Mouse (Mus musculus) midbrain, postnatal 0 days (tissue): Measurements from ENCODE around the gene Olfr44. TPM values are rescaled to one million over a fixed set of nuclear protein-coding genes. Genes with fewer than 3 reads are reported as not detected.

Experiments used
- ATAC-seq: fragments of 200-750 bp; cut with Nextera tagmentation; 2 replicates; pipeline ENCODE4 v1.8.0; 2017; ENCODE audit warnings: moderate number of reproducible peaks, mild to moderate bottlenecking, moderate TSS enrichment, moderate library complexity; ENCODE audit not compliant: low FRiP score
- DNase-seq: peaks from one replicate; pipeline ENCODE4 v3.0.0-alpha.2; 2015; ENCODE audit warnings: low spot score
- H3K27ac ChIP-seq: fragments of 300-500 bp; sonication (generic); 2 replicates; pipeline ENCODE4 v1.5.1; 2014; ENCODE audit warnings: low read depth, mild to moderate bottlenecking, low read length, mixed read lengths
- H3K27me3 ChIP-seq: fragments of 300-500 bp; sonication (generic); 2 replicates; pipeline ENCODE4 v1.6.1; 2014; ENCODE audit warnings: low read length, control low read depth, mixed read lengths; ENCODE audit not compliant: insufficient read depth
- H3K36me3 ChIP-seq: fragments of 300-500 bp; sonication (generic); 2 replicates; pipeline ENCODE4 v1.6.1; 2014; ENCODE audit warnings: low read length, control low read depth, mixed read lengths; ENCODE audit not compliant: insufficient read depth
- H3K4me1 ChIP-seq: fragments of 300-500 bp; sonication (generic); 2 replicates; pipeline ENCODE4 v1.6.1; 2014; ENCODE audit warnings: mild to moderate bottlenecking, control low read depth, antibody characterized with exemption, low read length, mixed read lengths; ENCODE audit not compliant: insufficient read depth
- H3K4me2 ChIP-seq: fragments of 300-500 bp; sonication (generic); 2 replicates; pipeline ENCODE4 v1.6.1; 2014; ENCODE audit warnings: low read depth, mild to moderate bottlenecking, low read length, mixed read lengths; ENCODE audit not compliant: poor library complexity, severe bottlenecking
- H3K4me3 ChIP-seq: fragments of 300-500 bp; sonication (generic); 2 replicates; pipeline ENCODE4 v1.5.1; 2014; ENCODE audit warnings: low read depth, mild to moderate bottlenecking, low read length, moderate library complexity
- H3K9ac ChIP-seq: fragments of 300-500 bp; sonication (generic); replicated peaks from 2 replicates; pipeline ENCODE4 v1.6.1; 2014; ENCODE audit warnings: mild to moderate bottlenecking, low read length, moderate library complexity, mixed read lengths; ENCODE audit not compliant: poor library complexity, severe bottlenecking
- H3K9me3 ChIP-seq: fragments of 300-500 bp; sonication (generic); 2 replicates; pipeline ENCODE4 v1.6.1; 2016; ENCODE audit warnings: low read length, control low read depth
- CTCF ChIP-seq: IDR thresholded peaks from 2 replicates; pipeline ENCODE4 v1.5.1; 2016; ENCODE audit warnings: antibody characterized with exemption, mild to moderate bottlenecking
- WGBS: fragments of 180-500 bp; shearing (Covaris S2); extraction: QIAGEN DNeasy Blood & Tissue Kit; methylation state at CpG from one replicate; pipeline ENCODE4 v1.1.7; 2014; 5-methylcytosine and 5-hydroxymethylcytosine counted together
- polyA plus RNA-seq: library from polyadenylated mRNA; unstranded; fragments of >200 nt; fragmentation: Nextera tagmentation; extraction: Ambion mirVana; gene quantifications from 2 replicates; pipeline ENCODE4 v1.2.1, GENCODE M21; 2015
- total RNA-seq: library from RNA; depleted of rRNA; stranded (reverse); fragments of >200 nt; gene quantifications from 2 replicates; pipeline ENCODE4 v1.2.3, GENCODE M21; 2014; rRNA removed

The Olfr44 gene
- total and polyA plus RNA-seq, 2 experiments from 2014 or later: not detected

DNA sequence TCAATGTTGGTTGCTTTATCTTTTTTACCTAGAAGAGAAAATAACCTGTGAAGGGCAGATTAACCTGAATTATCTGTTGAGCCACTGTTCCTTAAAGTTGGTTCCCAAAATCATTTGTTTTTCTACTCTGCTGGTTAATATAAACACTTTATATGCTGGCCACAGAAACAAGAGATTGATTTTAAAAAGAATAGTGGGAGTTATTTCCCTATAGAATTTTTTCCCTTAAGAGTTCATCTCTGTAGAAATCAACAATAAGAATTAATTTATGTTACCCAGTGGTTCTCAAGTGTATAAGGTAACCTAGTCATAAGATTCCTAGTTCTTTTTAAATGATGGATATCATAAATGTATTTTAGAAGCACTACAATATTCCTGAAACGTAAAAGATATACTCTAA lies 22.0 kb downstream of the Olfr44 start, which contains the start of gene Olfr955:
Olfr955 (minus strand) TSS at position 101 of the 400 bp plus-strand sequence.
- H3K36me3 ChIP-seq: no peaks in the 10 kb centered on the region
- TF ChIP-seq CTCF: no peak
- H3K9me3 ChIP-seq: no peaks in the 10 kb centered on the region
- ATAC-seq (no peak), DNase-seq (no peak)
- H3K27me3 ChIP-seq: no peaks in the 10 kb centered on the region
- no peak within 1 kb of the TSS for H3K27ac ChIP-seq
- H3K9ac ChIP-seq: no peak within 1 kb of the TSS
- H3K4me2 ChIP-seq: no peak within 1 kb of the TSS
- H3K4me3 ChIP-seq: no peak within 1 kb of the TSS
- H3K4me1 ChIP-seq: no peaks in the 10 kb centered on the region
- 55% methylated on average over 1 of the region's 1 CpGs for WGBS

- no peak within 1 kb of the TSS for H3K9ac ChIP-seq
- ATAC-seq (no peak), DNase-seq (no peak)
- no peak within 1 kb of the TSS for H3K4me3 ChIP-seq
- no peaks in the 10 kb centered on the region for H3K27me3 ChIP-seq
- no peaks in the 10 kb centered on the region for H3K36me3 ChIP-seq
- no peak within 1 kb of the TSS for H3K27ac ChIP-seq
- no peak within 1 kb of the TSS for H3K4me2 ChIP-seq
- WGBS: 88% methylated on average over 6 of the region's 6 CpGs
- TF ChIP-seq CTCF: no peak
- H3K9me3 ChIP-seq: no peaks in the 10 kb centered on the region
- no peaks in the 10 kb centered on the region for H3K4me1 ChIP-seq
These were observed 37.4 kb downstream of the Olfr44 start, which contains the start of gene Olfr954 for GRCm38 (mm10) chr9:39456401-39456800. Gene Olfr954, plus strand, starts transcription at chr9:39456701.

Other genes with a start within 250 kb of the Olfr44 start
- not detected in 2 replicates for gene Olfr1537, start 244.0 kb downstream of the Olfr44 start, total RNA-seq
- gene Olfr1537, start 244.0 kb downstream of the Olfr44 start, polyA plus RNA-seq: not detected in 2 replicates
- gene Olfr945, start 217.2 kb downstream of the Olfr44 start, total RNA-seq: not detected in 2 replicates
- not detected in 2 replicates for gene Olfr945, start 217.2 kb downstream of the Olfr44 start, polyA plus RNA-seq
- gene Olfr948, start 167.9 kb downstream of the Olfr44 start, total RNA-seq: not detected in 2 replicates
- not detected in 2 replicates for gene Olfr948, start 167.9 kb downstream of the Olfr44 start, polyA plus RNA-seq
- not detected in 2 replicates for gene Olfr951, start 106.6 kb downstream of the Olfr44 start, total RNA-seq
- gene Olfr951, start 106.6 kb downstream of the Olfr44 start, polyA plus RNA-seq: not detected in 2 replicates
- gene Olfr952, start 66.8 kb downstream of the Olfr44 start, total RNA-seq: not detected in 2 replicates
- gene Olfr952, start 66.8 kb downstream of the Olfr44 start, polyA plus RNA-seq: not detected in 2 replicates
- not detected in 2 replicates for gene Olfr954, start 37.3 kb downstream of the Olfr44 start, total RNA-seq
- not detected in 2 replicates for gene Olfr954, start 37.3 kb downstream of the Olfr44 start, polyA plus RNA-seq
- gene Olfr955, start 22.1 kb downstream of the Olfr44 start, total RNA-seq: not detected in 2 replicates
- gene Olfr955, start 22.1 kb downstream of the Olfr44 start, polyA plus RNA-seq: not detected in 2 replicates
- gene Olfr957, start 21.8 kb upstream of the Olfr44 start, total RNA-seq: not detected in 2 replicates
- not detected in 2 replicates for gene Olfr957, start 21.8 kb upstream of the Olfr44 start, polyA plus RNA-seq
- not detected in 2 replicates for gene Olfr958, start 60.1 kb upstream of the Olfr44 start, total RNA-seq
- not detected in 2 replicates for gene Olfr958, start 60.1 kb upstream of the Olfr44 start, polyA plus RNA-seq
- 0.16 TPM in 1 of 2 replicates, not detected in the other for gene Olfr959, start 81.6 kb upstream of the Olfr44 start, total RNA-seq
- 0.05 TPM in 1 of 2 replicates, not detected in the other for gene Olfr959, start 81.6 kb upstream of the Olfr44 start, polyA plus RNA-seq
- 363 and 387 TPM in 2 replicates for gene AW551984, start 110.4 kb upstream of the Olfr44 start, total RNA-seq
- gene AW551984, start 110.4 kb upstream of the Olfr44 start, polyA plus RNA-seq: 260 and 267 TPM in 2 replicates
- not detected in 2 replicates for gene Olfr148, start 116.7 kb upstream of the Olfr44 start, total RNA-seq
- gene Olfr148, start 116.7 kb upstream of the Olfr44 start, polyA plus RNA-seq: not detected in 2 replicates
- gene Olfr960, start 127.4 kb upstream of the Olfr44 start, total RNA-seq: not detected in 2 replicates
- not detected in 2 replicates for gene Olfr960, start 127.4 kb upstream of the Olfr44 start, polyA plus RNA-seq
- not detected in 2 replicates for gene Olfr961, start 151.1 kb upstream of the Olfr44 start, total RNA-seq
- not detected in 2 replicates for gene Olfr961, start 151.1 kb upstream of the Olfr44 start, polyA plus RNA-seq
- not detected in 2 replicates for gene Olfr963, start 173.2 kb upstream of the Olfr44 start, total RNA-seq
- not detected in 2 replicates for gene Olfr963, start 173.2 kb upstream of the Olfr44 start, polyA plus RNA-seq
- gene Olfr149, start 213.1 kb upstream of the Olfr44 start, total RNA-seq: not detected in 2 replicates
- gene Olfr149, start 213.1 kb upstream of the Olfr44 start, polyA plus RNA-seq: not detected in 2 replicates
- not detected in 2 replicates for gene Olfr965, start 217.4 kb upstream of the Olfr44 start, total RNA-seq
- gene Olfr965, start 217.4 kb upstream of the Olfr44 start, polyA plus RNA-seq: not detected in 2 replicates
- not detected in 2 replicates for gene Olfr150, start 237.0 kb upstream of the Olfr44 start, total RNA-seq
- gene Olfr150, start 237.0 kb upstream of the Olfr44 start, polyA plus RNA-seq: not detected in 2 replicates